Mouse (Mus musculus): ENCODE measurements at regions not wholly inside any gene's neighbourhood (a gene's known extent, or its start where the extent isn't known, plus 50 kb on each side); places are given as distances from the start of the nearest gene placed in this dataset.
"Not testable (repeated sequence)": the region's sequence is repeated elsewhere in the genome, so short reads cannot be mapped to it uniquely, and the experiment has no call there.

GRCm38 (mm10) chr5:100309807-100310165 lies 106.2 kb downstream of the Sec31a start:
- ATAC-seq (ENCODE audit: insufficient number of reproducible peaks, insufficient read depth, low FRiP score, low TSS enrichment) = no peak
- H3K9ac ChIP-seq = no peak overlapping the region
- H3K4me1 ChIP-seq = no peaks in the 10 kb centered on the region
- no peaks in the 10 kb centered on the region for H3K27me3 ChIP-seq
- no peak overlapping the region for H3K27ac ChIP-seq
- no peak overlapping the region for H3K4me3 ChIP-seq
- H3K36me3 ChIP-seq = no peaks in the 10 kb centered on the region
- H3K4me2 ChIP-seq (replicated peaks) = no peak overlapping the region
- 86% methylated on average over 2 of the region's 2 CpGs for WGBS
- no peaks in the 10 kb centered on the region for H3K9me3 ChIP-seq

GRCm38 (mm10) chr5:100309071-100309806 lies 106.8 kb downstream of the Sec31a start:
- no peak for ATAC-seq (ENCODE audit: insufficient number of reproducible peaks, insufficient read depth, low FRiP score, low TSS enrichment)
- Histone ChIP-seq H3K4me2 (replicated peaks) (no peak overlapping the region), H3K4me1 (no peaks in the 10 kb centered on the region), H3K9ac (no peak overlapping the region), H3K27ac (no peak overlapping the region), H3K4me3 (no peak overlapping the region), H3K9me3 (no peaks in the 10 kb centered on the region), H3K36me3 (no peaks in the 10 kb centered on the region), H3K27me3 (no peaks in the 10 kb centered on the region)
- 69% methylated on average over 17 of the region's 17 CpGs for WGBS

GRCm38 (mm10) chr5:100304403-100304802 lies 111.6 kb downstream of the Sec31a start:
- H3K27me3 ChIP-seq = no peaks in the 10 kb centered on the region
- H3K36me3 ChIP-seq = no peaks in the 10 kb centered on the region
- no peaks in the 10 kb centered on the region for H3K9me3 ChIP-seq
- no peak overlapping the region for H3K27ac ChIP-seq
- H3K4me3 ChIP-seq = no peak overlapping the region
- WGBS = 73% methylated on average over 3 of the region's 3 CpGs
- no peak for ATAC-seq (ENCODE audit: insufficient number of reproducible peaks, insufficient read depth, low FRiP score, low TSS enrichment)
- no peaks in the 10 kb centered on the region for H3K4me1 ChIP-seq
- no peak overlapping the region for H3K9ac ChIP-seq
- H3K4me2 ChIP-seq (replicated peaks) = no peak overlapping the region

- Histone ChIP-seq H3K9ac (no peak overlapping the region), H3K9me3 (no peaks in the 10 kb centered on the region), H3K4me2 (replicated peaks) (no peak overlapping the region), H3K36me3 (no peaks in the 10 kb centered on the region), H3K4me3 (no peak overlapping the region), H3K4me1 (no peaks in the 10 kb centered on the region), H3K27ac (no peak overlapping the region), H3K27me3 (no peaks in the 10 kb centered on the region)
- 75% methylated on average over 17 of the region's 17 CpGs for WGBS
- ATAC-seq (ENCODE audit: insufficient number of reproducible peaks, insufficient read depth, low FRiP score, low TSS enrichment) = no peak
Observed at GRCm38 (mm10) chr5:100302068-100302775, 113.8 kb downstream of the Sec31a start.

- Histone ChIP-seq H3K4me1 (no peaks in the 10 kb centered on the region), H3K4me2 (replicated peaks) (no peak overlapping the region), H3K36me3 (no peaks in the 10 kb centered on the region), H3K27me3 (no peaks in the 10 kb centered on the region), H3K4me3 (no peak overlapping the region), H3K27ac (no peak overlapping the region), H3K9ac (no peak overlapping the region), H3K9me3 (no peaks in the 10 kb centered on the region)
- 93% methylated on average over 4 of the region's 4 CpGs for WGBS
- no peak for ATAC-seq (ENCODE audit: insufficient number of reproducible peaks, insufficient read depth, low FRiP score, low TSS enrichment)
Observed at GRCm38 (mm10) chr5:100299141-100299540, 116.9 kb downstream of the Sec31a start.

- Histone ChIP-seq H3K4me2 (replicated peaks) (no peak overlapping the region), H3K36me3 (no peaks in the 10 kb centered on the region), H3K27ac (no peak overlapping the region), H3K9ac (no peak overlapping the region), H3K9me3 (no peaks in the 10 kb centered on the region), H3K4me3 (no peak overlapping the region), H3K27me3 (no peaks in the 10 kb centered on the region), H3K4me1 (no peaks in the 10 kb centered on the region)
- 80% methylated on average over 7 of the region's 7 CpGs for WGBS
- ATAC-seq (ENCODE audit: insufficient number of reproducible peaks, insufficient read depth, low FRiP score, low TSS enrichment) = no peak
Observed at GRCm38 (mm10) chr5:100294189-100294588, 121.8 kb downstream of the Sec31a start.

GRCm38 (mm10) chr5:100280215-100280614 lies 120.6 kb upstream of the Tmem150c start:
- Histone ChIP-seq H3K4me2 (replicated peaks) (no peak overlapping the region), H3K9me3 (no peaks in the 10 kb centered on the region), H3K36me3 (no peaks in the 10 kb centered on the region), H3K4me3 (no peak overlapping the region), H3K27me3 (no peaks in the 10 kb centered on the region), H3K4me1 (no peaks in the 10 kb centered on the region), H3K27ac (no peak overlapping the region), H3K9ac (no peak overlapping the region)
- ATAC-seq (ENCODE audit: insufficient number of reproducible peaks, insufficient read depth, low FRiP score, low TSS enrichment) = no peak
- WGBS = 83% methylated on average over 4 of the region's 4 CpGs

GRCm38 (mm10) chr5:100279474-100279873 lies 119.9 kb upstream of the Tmem150c start:
- Histone ChIP-seq H3K4me2 (replicated peaks) (no peak overlapping the region), H3K4me3 (no peak overlapping the region), H3K9ac (no peak overlapping the region), H3K9me3 (no peaks in the 10 kb centered on the region), H3K27ac (no peak overlapping the region), H3K36me3 (no peaks in the 10 kb centered on the region), H3K4me1 (no peaks in the 10 kb centered on the region), H3K27me3 (no peaks in the 10 kb centered on the region)
- no peak for ATAC-seq (ENCODE audit: insufficient number of reproducible peaks, insufficient read depth, low FRiP score, low TSS enrichment)
- 93% methylated on average over 8 of the region's 8 CpGs for WGBS

- H3K9me3 ChIP-seq = no peaks in the 10 kb centered on the region
- ATAC-seq (ENCODE audit: insufficient number of reproducible peaks, insufficient read depth, low FRiP score, low TSS enrichment) = no peak
- no peak overlapping the region for H3K4me2 ChIP-seq (replicated peaks)
- no peaks in the 10 kb centered on the region for H3K36me3 ChIP-seq
- H3K27ac ChIP-seq = no peak overlapping the region
- no peak overlapping the region for H3K9ac ChIP-seq
- no peaks in the 10 kb centered on the region for H3K4me1 ChIP-seq
- H3K4me3 ChIP-seq = no peak overlapping the region
- WGBS = 62% methylated on average over 4 of the region's 4 CpGs
- no peaks in the 10 kb centered on the region for H3K27me3 ChIP-seq
Observed at GRCm38 (mm10) chr5:100274674-100275073, 115.1 kb upstream of the Tmem150c start.

GRCm38 (mm10) chr5:100271975-100272374 lies 112.4 kb upstream of the Tmem150c start:
- H3K36me3 ChIP-seq; H3K27ac ChIP-seq; H3K4me2 ChIP-seq (replicated peaks); H3K9me3 ChIP-seq; H3K27me3 ChIP-seq; H3K9ac ChIP-seq; H3K4me3 ChIP-seq; H3K4me1 ChIP-seq; ATAC-seq (ENCODE audit: insufficient number of reproducible peaks, insufficient read depth, low FRiP score, low TSS enrichment): not testable (repeated sequence)
- 81% methylated on average over 9 of the region's 9 CpGs for WGBS

- Histone ChIP-seq H3K27me3 (no peaks in the 10 kb centered on the region), H3K36me3 (no peaks in the 10 kb centered on the region), H3K4me2 (replicated peaks) (no peak overlapping the region), H3K4me3 (no peak overlapping the region), H3K4me1 (peaks cover 13% of the 10 kb centered on the region; the same call in 1 of the 2 replicates), H3K9ac (no peak overlapping the region), H3K9me3 (no peaks in the 10 kb centered on the region), H3K27ac (no peak overlapping the region)
- no peak for ATAC-seq (ENCODE audit: insufficient number of reproducible peaks, insufficient read depth, low FRiP score, low TSS enrichment)
- WGBS = 60% methylated on average over 12 of the region's 12 CpGs
Observed at GRCm38 (mm10) chr5:100270841-100271686, 111.5 kb upstream of the Tmem150c start.
